Mouse (Mus musculus): ENCODE data around the gene Foxo6. TPM values are rescaled to one million over a fixed set of nuclear protein-coding genes. Genes with fewer than 3 reads are reported as not detected.

Foxo6 gene
- polyA plus RNA-seq, 2 experiments, result 0.29 to 2.0 TPM

DNA sequence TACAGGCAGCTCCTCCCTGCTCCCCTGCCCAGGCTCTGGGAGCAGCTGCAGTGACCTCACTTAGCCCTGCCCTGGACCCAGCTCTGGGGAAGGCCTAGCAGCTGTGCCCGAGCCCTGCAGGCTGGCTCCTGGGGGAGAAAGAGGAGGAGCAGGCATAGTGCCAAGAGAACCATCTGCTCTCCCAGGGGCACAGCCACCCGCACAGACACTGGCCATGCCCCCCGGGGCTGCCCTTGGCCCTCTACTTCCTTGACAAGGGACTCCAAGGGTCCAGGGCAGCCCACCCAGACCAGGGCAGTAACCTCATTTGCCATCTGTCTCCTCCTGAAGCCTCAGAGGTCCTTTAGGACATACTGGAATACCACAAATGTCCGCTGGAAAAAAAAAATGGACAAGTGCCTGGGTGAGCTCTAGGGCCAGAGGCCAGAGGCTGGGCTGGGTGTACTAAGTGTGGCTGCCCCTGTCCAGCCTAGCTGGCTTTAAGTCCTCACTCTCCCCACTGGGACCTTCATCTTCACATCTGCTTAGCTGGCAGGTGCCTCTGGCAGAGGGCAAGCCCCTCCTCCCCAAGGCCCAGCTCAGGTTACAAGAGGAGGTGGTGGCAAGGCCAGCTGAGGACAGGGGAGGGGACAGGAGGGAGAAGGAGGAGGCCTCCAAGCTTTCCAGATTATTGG lies 9.8 kb downstream of the Foxo6 start:
- no peak overlapping the region for H3K27ac ChIP-seq (replicated peaks; ENCODE audit: low read depth, low read length)
- no peaks in the 10 kb centered on the region for H3K9me3 ChIP-seq (ENCODE audit: control insufficient read depth, low read length)
- H3K4me3 ChIP-seq (replicated peaks; ENCODE audit: low read length), result no peak overlapping the region
- DNase-seq (ENCODE audit: low spot score) (no peak), ATAC-seq (ENCODE audit: low FRiP score, low read depth) (peak; percentile 70)
- H3K9ac ChIP-seq (ENCODE audit: low read depth, low read length, severe bottlenecking), result no peak overlapping the region
- no peaks in the 10 kb centered on the region for H3K36me3 ChIP-seq (ENCODE audit: control insufficient read depth, insufficient read depth, low read length)
- WGBS, result 47% methylated on average over 4 of the region's 4 CpGs
- H3K27me3 ChIP-seq (ENCODE audit: control insufficient read depth, insufficient read depth, low read length), result peaks cover 16% of the 10 kb centered on the region
- H3K4me2 ChIP-seq (replicated peaks; ENCODE audit: low read depth, low read length, severe bottlenecking), result no peak overlapping the region
- no peak for TF ChIP-seq POLR2A (IDR thresholded peaks at IDR 0.05; ENCODE audit: borderline replicate concordance, extremely low read depth, insufficient read depth, insufficient read length)
- peaks cover 5% of the 10 kb centered on the region for H3K4me1 ChIP-seq (ENCODE audit: control insufficient read depth, insufficient read depth, low read length)

- no peaks in the 10 kb centered on the region for H3K36me3 ChIP-seq (ENCODE audit: control insufficient read depth, insufficient read depth, low read length)
- H3K27me3 ChIP-seq (ENCODE audit: control insufficient read depth, insufficient read depth, low read length), result peaks cover 22% of the 10 kb centered on the region
Measured at GRCm38 (mm10) chr4:120275487-120275886, 11.7 kb downstream of the Foxo6 start.

DNA sequence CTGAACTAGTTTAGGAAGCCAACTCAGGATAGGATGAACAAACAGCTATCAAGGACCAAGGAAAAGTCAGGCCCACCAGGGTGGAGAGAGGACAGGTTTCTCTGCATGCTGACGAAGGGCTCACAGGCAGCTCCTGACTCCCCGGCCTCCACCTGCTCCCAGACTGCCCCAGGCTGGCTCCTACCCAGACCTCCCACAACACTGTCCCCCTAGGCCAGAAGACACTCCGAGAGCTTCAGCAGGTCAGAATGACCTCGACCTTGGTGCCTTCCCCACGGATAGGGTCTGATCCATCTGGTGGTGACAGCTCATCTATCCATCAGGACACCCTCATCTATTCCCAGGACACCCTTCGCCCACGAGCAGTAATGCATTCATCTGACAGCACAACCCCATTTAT lies 13.6 kb downstream of the Foxo6 start:
- H3K9me3 ChIP-seq (ENCODE audit: control insufficient read depth, low read length), result no peaks in the 10 kb centered on the region
- TF ChIP-seq POLR2A (IDR thresholded peaks at IDR 0.05; ENCODE audit: borderline replicate concordance, extremely low read depth, insufficient read depth, insufficient read length), result no peak
- DNase-seq (ENCODE audit: low spot score) (no peak), ATAC-seq (ENCODE audit: low FRiP score, low read depth) (no peak)
- H3K27ac ChIP-seq (replicated peaks; ENCODE audit: low read depth, low read length), result no peak overlapping the region
- no peaks in the 10 kb centered on the region for H3K4me1 ChIP-seq (ENCODE audit: control insufficient read depth, insufficient read depth, low read length)
- no peak overlapping the region for H3K4me3 ChIP-seq (replicated peaks; ENCODE audit: low read length)
- no peaks in the 10 kb centered on the region for H3K36me3 ChIP-seq (ENCODE audit: control insufficient read depth, insufficient read depth, low read length)
- H3K27me3 ChIP-seq (ENCODE audit: control insufficient read depth, insufficient read depth, low read length), result peaks cover 41% of the 10 kb centered on the region
- no peak overlapping the region for H3K4me2 ChIP-seq (replicated peaks; ENCODE audit: low read depth, low read length, severe bottlenecking)
- WGBS, result 53% methylated on average over 7 of the region's 7 CpGs
- H3K9ac ChIP-seq (ENCODE audit: low read depth, low read length, severe bottlenecking), result no peak overlapping the region

More at GRCm38 (mm10) chr4:120275487-120275886, 11.7 kb downstream of the Foxo6 start:
- no peaks in the 10 kb centered on the region for H3K4me1 ChIP-seq (ENCODE audit: control insufficient read depth, insufficient read depth, low read length)
- H3K9ac ChIP-seq (ENCODE audit: low read depth, low read length, severe bottlenecking), result no peak overlapping the region
- H3K4me3 ChIP-seq (replicated peaks; ENCODE audit: low read length), result no peak overlapping the region
- H3K4me2 ChIP-seq (replicated peaks; ENCODE audit: low read depth, low read length, severe bottlenecking), result no peak overlapping the region
- DNase-seq (ENCODE audit: low spot score) (no peak), ATAC-seq (ENCODE audit: low FRiP score, low read depth) (no peak)
- no peak overlapping the region for H3K27ac ChIP-seq (replicated peaks; ENCODE audit: low read depth, low read length)
- no peak for TF ChIP-seq POLR2A (IDR thresholded peaks at IDR 0.05; ENCODE audit: borderline replicate concordance, extremely low read depth, insufficient read depth, insufficient read length)
- WGBS, result 66% methylated on average over 9 of the region's 9 CpGs
- H3K9me3 ChIP-seq (ENCODE audit: control insufficient read depth, low read length), result no peaks in the 10 kb centered on the region

GRCm38 (mm10) chr4:120271886-120272580 lies 15.1 kb downstream of the Foxo6 start:
- Histone ChIP-seq H3K36me3 (ENCODE audit: control insufficient read depth, insufficient read depth, low read length) (no peaks in the 10 kb centered on the region), H3K9ac (ENCODE audit: low read depth, low read length, severe bottlenecking) (no peak overlapping the region), H3K4me2 (replicated peaks; ENCODE audit: low read depth, low read length, severe bottlenecking) (no peak overlapping the region), H3K9me3 (ENCODE audit: control insufficient read depth, low read length) (no peaks in the 10 kb centered on the region), H3K4me1 (ENCODE audit: control insufficient read depth, insufficient read depth, low read length) (no peaks in the 10 kb centered on the region; the same call in 1 of the 2 replicates), H3K4me3 (replicated peaks; ENCODE audit: low read length) (no peak overlapping the region), H3K27ac (replicated peaks; ENCODE audit: low read depth, low read length) (no peak overlapping the region), H3K27me3 (ENCODE audit: control insufficient read depth, insufficient read depth, low read length) (peaks cover 55% of the 10 kb centered on the region)
- TF ChIP-seq POLR2A (IDR thresholded peaks at IDR 0.05; ENCODE audit: borderline replicate concordance, extremely low read depth, insufficient read depth, insufficient read length), result no peak
- WGBS, result 68% methylated on average over 6 of the region's 6 CpGs
- no peak for ATAC-seq (ENCODE audit: low FRiP score, low read depth)
- no peak for DNase-seq (ENCODE audit: low spot score)

GRCm38 (mm10) chr4:120271208-120271607 lies 15.9 kb downstream of the Foxo6 start:
- H3K4me1 ChIP-seq (ENCODE audit: control insufficient read depth, insufficient read depth, low read length), result no peaks in the 10 kb centered on the region; the same call in 1 of the 2 replicates
- no peaks in the 10 kb centered on the region for H3K9me3 ChIP-seq (ENCODE audit: control insufficient read depth, low read length)
- H3K9ac ChIP-seq (ENCODE audit: low read depth, low read length, severe bottlenecking), result no peak overlapping the region
- H3K4me3 ChIP-seq (replicated peaks; ENCODE audit: low read length), result no peak overlapping the region
- no peak overlapping the region for H3K4me2 ChIP-seq (replicated peaks; ENCODE audit: low read depth, low read length, severe bottlenecking)
- H3K27ac ChIP-seq (replicated peaks; ENCODE audit: low read depth, low read length), result no peak overlapping the region
- no peak for DNase-seq (ENCODE audit: low spot score)
- 57% methylated on average over 8 of the region's 8 CpGs for WGBS
- H3K36me3 ChIP-seq (ENCODE audit: control insufficient read depth, insufficient read depth, low read length), result no peaks in the 10 kb centered on the region
- no peak for ATAC-seq (ENCODE audit: low FRiP score, low read depth)
- H3K27me3 ChIP-seq (ENCODE audit: control insufficient read depth, insufficient read depth, low read length), result peaks cover 62% of the 10 kb centered on the region
- no peak for TF ChIP-seq POLR2A (IDR thresholded peaks at IDR 0.05; ENCODE audit: borderline replicate concordance, extremely low read depth, insufficient read depth, insufficient read length)
